Mouse (Mus musculus): ENCODE data around the gene Adam19. TPM values are rescaled to one million over a fixed set of nuclear protein-coding genes. Genes with fewer than 3 reads are reported as not detected.
"Not testable (repeated sequence)": the region's sequence is repeated elsewhere in the genome, so short reads cannot be mapped to it uniquely, and the experiment has no call there.

Adam19 gene
- total and polyA plus RNA-seq, 2 experiments from 2014 or later = 5.8 to 18.5 TPM

DNA sequence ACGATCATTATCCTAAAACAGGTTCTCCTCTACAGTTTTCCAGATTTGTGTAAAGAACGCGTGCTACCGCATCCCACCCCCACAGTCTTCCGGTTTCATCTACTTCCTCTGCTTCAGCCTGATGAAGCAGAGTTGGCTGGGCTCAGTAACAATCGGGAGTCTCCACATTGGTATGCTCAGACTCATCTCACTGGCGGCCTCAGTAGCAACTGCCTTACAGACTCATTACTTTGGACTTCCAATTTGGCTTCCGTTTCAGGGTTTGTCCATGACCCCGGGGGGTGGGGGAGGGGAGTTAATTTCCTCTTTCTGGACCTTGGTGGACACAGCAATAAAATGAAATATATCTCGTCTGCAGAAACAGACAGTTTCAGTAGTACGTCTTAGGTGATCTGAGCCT is 16.5 kb upstream of the Adam19 start:
- no peaks in the 10 kb centered on the region for H3K9me3 ChIP-seq (ENCODE audit: low read length)
- WGBS = 70% methylated on average over 11 of the region's 11 CpGs
- no peak for TF ChIP-seq CTCF (IDR thresholded peaks at IDR 0.05; ENCODE audit: low read depth)
- H3K36me3 ChIP-seq (ENCODE audit: insufficient read depth, low read length) = no peaks in the 10 kb centered on the region
- no peaks in the 10 kb centered on the region for H3K4me1 ChIP-seq (ENCODE audit: insufficient read depth, low read length)
- H3K27ac ChIP-seq = no peak overlapping the region
- peak; percentile 25 for DNase-seq (ENCODE audit: low spot score)
- H3K4me3 ChIP-seq (ENCODE audit: low read length) = no peak overlapping the region
- H3K9ac ChIP-seq (replicated peaks; ENCODE audit: low read length) = no peak overlapping the region
- no peaks in the 10 kb centered on the region for H3K27me3 ChIP-seq (ENCODE audit: insufficient read depth, low read length)
- 0 out of 2 replicates have a peak, but pooled peaks have one; percentile 15 for ATAC-seq
- no peak overlapping the region for H3K4me2 ChIP-seq (ENCODE audit: low read depth, low read length)

DNA sequence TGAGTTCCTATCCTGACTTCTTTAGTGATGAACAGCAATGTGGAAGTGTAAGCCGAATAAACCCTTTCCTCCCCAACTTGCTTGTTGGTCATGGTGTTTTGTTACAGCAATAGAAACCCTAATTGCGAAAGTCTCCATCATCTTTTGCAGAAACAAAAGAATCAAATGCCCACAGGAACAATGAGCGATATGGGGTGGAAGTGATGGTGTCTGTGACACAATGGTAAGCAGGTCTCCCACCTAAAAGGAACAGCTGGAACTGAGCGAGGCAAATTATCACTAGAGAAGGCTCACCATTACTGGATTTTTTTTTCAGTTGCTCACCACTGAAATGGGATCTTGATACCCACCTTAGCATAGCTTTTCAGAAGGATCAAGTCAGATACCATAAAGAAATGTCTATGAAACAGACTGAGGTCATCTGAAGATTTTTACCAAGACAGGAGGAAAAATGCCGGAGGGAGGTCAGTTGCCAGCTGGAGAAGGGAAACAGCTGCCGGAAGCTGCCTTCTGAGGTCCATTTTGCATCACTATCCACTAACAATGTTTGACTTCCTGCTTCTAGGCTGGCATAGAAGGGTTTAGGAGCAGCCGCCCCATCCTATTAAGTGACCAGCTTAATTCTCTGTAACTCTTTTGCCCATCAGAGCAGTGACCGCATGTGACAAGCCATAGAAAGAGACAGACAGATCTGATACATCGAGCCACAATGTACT is 14.8 kb upstream of the Adam19 start:
- no peak overlapping the region for H3K4me3 ChIP-seq (ENCODE audit: low read length)
- ATAC-seq (no peak), DNase-seq (ENCODE audit: low spot score) (no peak)
- H3K9ac ChIP-seq (replicated peaks; ENCODE audit: low read length) = no peak overlapping the region
- H3K9me3 ChIP-seq (ENCODE audit: low read length) = no peaks in the 10 kb centered on the region
- WGBS = 84% methylated on average over 9 of the region's 9 CpGs
- H3K4me2 ChIP-seq (ENCODE audit: low read depth, low read length) = no peak overlapping the region
- no peaks in the 10 kb centered on the region for H3K27me3 ChIP-seq (ENCODE audit: insufficient read depth, low read length)
- H3K27ac ChIP-seq = no peak overlapping the region
- no peaks in the 10 kb centered on the region for H3K4me1 ChIP-seq (ENCODE audit: insufficient read depth, low read length)
- TF ChIP-seq CTCF (IDR thresholded peaks at IDR 0.05; ENCODE audit: low read depth) = no peak
- H3K36me3 ChIP-seq (ENCODE audit: insufficient read depth, low read length) = no peaks in the 10 kb centered on the region

- Histone ChIP-seq H3K4me2 (ENCODE audit: low read depth, low read length) (no peak overlapping the region), H3K27ac (no peak overlapping the region), H3K36me3 (ENCODE audit: insufficient read depth, low read length) (no peaks in the 10 kb centered on the region), H3K4me1 (ENCODE audit: insufficient read depth, low read length) (no peaks in the 10 kb centered on the region), H3K9ac (replicated peaks; ENCODE audit: low read length) (no peak overlapping the region), H3K9me3 (ENCODE audit: low read length) (no peaks in the 10 kb centered on the region), H3K27me3 (ENCODE audit: insufficient read depth, low read length) (no peaks in the 10 kb centered on the region), H3K4me3 (ENCODE audit: low read length) (no peak overlapping the region)
- no peak for TF ChIP-seq CTCF (IDR thresholded peaks at IDR 0.05; ENCODE audit: low read depth)
- 84% methylated on average over 12 of the region's 12 CpGs for WGBS
- no peak for DNase-seq (ENCODE audit: low spot score)
- no peak for ATAC-seq
These were observed 14.1 kb upstream of the Adam19 start for GRCm38 (mm10) chr11:46041607-46042267.

DNA sequence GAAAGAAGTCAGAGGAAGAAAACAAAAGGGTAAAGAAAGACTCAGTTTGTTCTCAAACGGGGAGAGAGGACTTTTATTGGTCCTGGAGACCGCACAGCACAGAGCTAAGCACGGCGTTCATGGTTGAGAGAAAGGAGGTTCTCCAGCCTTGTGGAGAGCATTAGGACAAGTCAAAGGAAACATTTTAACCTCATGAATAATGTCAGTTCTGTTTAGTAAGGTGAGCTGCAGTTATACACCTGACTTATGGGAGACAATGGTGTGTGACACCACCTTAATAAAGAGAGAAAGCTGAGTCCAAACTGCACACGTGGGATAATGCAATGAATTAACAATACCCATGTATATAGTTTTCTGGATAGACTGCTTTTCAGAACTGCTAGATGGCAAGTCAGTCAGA is 11.0 kb upstream of the Adam19 start:
- DNase-seq (ENCODE audit: low spot score) (no peak), ATAC-seq (no peak)
- H3K27ac ChIP-seq = no peak overlapping the region
- H3K4me1 ChIP-seq (ENCODE audit: insufficient read depth, low read length) = no peaks in the 10 kb centered on the region
- H3K9ac ChIP-seq (replicated peaks; ENCODE audit: low read length) = no peak overlapping the region
- no peak overlapping the region for H3K4me3 ChIP-seq (ENCODE audit: low read length)
- no peaks in the 10 kb centered on the region for H3K36me3 ChIP-seq (ENCODE audit: insufficient read depth, low read length)
- WGBS = 90% methylated on average over 5 of the region's 5 CpGs
- no peak for TF ChIP-seq CTCF (IDR thresholded peaks at IDR 0.05; ENCODE audit: low read depth)
- no peaks in the 10 kb centered on the region for H3K9me3 ChIP-seq (ENCODE audit: low read length)
- no peak overlapping the region for H3K4me2 ChIP-seq (ENCODE audit: low read depth, low read length)
- H3K27me3 ChIP-seq (ENCODE audit: insufficient read depth, low read length) = no peaks in the 10 kb centered on the region

DNA sequence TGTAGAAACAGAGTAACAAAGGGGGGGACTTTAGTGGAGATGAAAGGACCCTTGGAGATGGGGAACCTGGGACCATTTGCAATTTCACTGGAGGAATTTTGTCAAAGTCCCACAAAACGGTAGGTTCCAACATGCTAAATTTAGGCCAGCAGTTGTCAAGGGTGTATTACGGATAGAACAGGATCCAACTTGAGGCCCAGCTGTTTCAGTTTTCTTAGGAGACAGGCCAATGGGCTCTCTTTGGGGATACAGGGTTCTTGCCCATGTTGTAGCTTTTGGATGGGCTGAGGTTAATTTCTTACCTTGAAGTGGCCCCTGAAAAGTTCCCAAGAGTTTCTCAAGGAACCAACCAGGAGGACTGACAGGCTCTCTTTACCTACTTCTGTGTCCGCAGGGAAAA is 8.5 kb upstream of the Adam19 start:
- DNase-seq (ENCODE audit: low spot score) = no peak

DNA sequence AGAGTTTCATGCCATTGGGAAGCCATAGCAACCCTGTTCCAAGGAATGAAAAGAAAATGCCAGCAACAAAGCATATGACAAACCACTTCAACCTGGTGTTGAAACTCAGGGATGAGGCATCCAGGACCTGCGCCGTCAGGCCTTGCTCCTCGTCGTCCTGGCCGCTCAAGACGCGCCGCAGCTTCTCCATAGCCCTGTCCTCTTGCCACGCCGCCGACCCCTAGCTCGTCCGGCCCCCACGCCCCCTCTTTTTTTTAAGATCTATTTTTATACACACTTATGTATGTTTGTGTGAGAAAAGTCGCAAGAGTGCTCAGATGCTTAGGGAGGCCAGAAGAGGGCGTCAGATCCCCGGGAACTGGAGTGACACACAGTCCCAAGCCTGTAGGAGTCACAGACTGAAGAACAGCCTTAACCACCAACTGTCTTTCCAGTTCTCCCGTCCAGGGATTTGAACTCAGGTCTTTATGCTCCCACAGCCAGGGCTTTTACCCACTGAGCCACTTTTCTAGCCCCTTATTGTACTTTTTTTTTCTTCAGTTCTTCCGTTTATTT is 3.6 kb upstream of the Adam19 start, which contains the start of gene Gm12166:
Gene Gm12166, minus strand, starts transcription at position 217 of the 555 bp plus-strand sequence.
- WGBS = 18% methylated on average over 19 of the region's 19 CpGs
- H3K4me2 ChIP-seq (ENCODE audit: low read depth, low read length) = not testable (repeated sequence)

More for the DNA sequence above, 8.5 kb upstream of the Adam19 start:
- TF ChIP-seq CTCF (IDR thresholded peaks at IDR 0.05; ENCODE audit: low read depth) = no peak
- Histone ChIP-seq H3K4me3 (ENCODE audit: low read length) (no peak overlapping the region), H3K9ac (replicated peaks; ENCODE audit: low read length) (no peak overlapping the region), H3K4me2 (ENCODE audit: low read depth, low read length) (no peak overlapping the region), H3K27me3 (ENCODE audit: insufficient read depth, low read length) (no peaks in the 10 kb centered on the region), H3K27ac (no peak overlapping the region), H3K4me1 (ENCODE audit: insufficient read depth, low read length) (no peaks in the 10 kb centered on the region), H3K9me3 (ENCODE audit: low read length) (no peaks in the 10 kb centered on the region), H3K36me3 (ENCODE audit: insufficient read depth, low read length) (no peaks in the 10 kb centered on the region)
- no peak for ATAC-seq
- WGBS = 96% methylated on average over 3 of the region's 3 CpGs

DNA sequence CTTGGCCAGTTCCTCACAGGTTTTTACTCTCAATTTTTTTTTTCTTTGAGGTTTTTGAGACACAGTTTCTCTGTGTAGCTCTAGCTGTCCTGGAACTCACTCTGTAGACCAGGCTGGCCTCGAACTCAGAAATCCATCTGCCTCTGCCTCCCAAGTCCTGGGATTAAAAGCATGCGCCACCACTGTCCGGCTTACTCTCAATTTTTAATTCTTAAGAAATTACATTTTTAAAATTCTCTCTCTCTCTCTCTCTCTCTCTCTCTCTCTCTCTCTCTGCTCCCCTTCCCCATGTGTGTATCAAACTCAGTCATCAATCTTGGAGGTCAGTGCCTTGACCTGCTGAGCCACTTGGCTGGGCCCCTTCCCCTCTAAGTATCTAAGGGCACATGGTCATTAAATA is 2.3 kb upstream of the Adam19 start:
- not testable (repeated sequence) for ATAC-seq; H3K9ac ChIP-seq (replicated peaks; ENCODE audit: low read length); H3K4me2 ChIP-seq (ENCODE audit: low read depth, low read length); H3K9me3 ChIP-seq (ENCODE audit: low read length); H3K36me3 ChIP-seq (ENCODE audit: insufficient read depth, low read length); DNase-seq (ENCODE audit: low spot score); H3K4me1 ChIP-seq (ENCODE audit: insufficient read depth, low read length); H3K4me3 ChIP-seq (ENCODE audit: low read length); H3K27ac ChIP-seq; H3K27me3 ChIP-seq (ENCODE audit: insufficient read depth, low read length)
- WGBS = 94% methylated on average over 3 of the region's 3 CpGs

More for the DNA sequence above, 3.6 kb upstream of the Adam19 start, which contains the start of gene Gm12166:
- H3K4me3 ChIP-seq (ENCODE audit: low read length); H3K27ac ChIP-seq; H3K9me3 ChIP-seq (ENCODE audit: low read length); H3K36me3 ChIP-seq (ENCODE audit: insufficient read depth, low read length); H3K9ac ChIP-seq (replicated peaks; ENCODE audit: low read length); H3K4me1 ChIP-seq (ENCODE audit: insufficient read depth, low read length); H3K27me3 ChIP-seq (ENCODE audit: insufficient read depth, low read length): not testable (repeated sequence)
- ATAC-seq = 0 out of 2 replicates have a peak, but pooled peaks have one; percentile 16
- peak; percentile 65 for TF ChIP-seq CTCF (IDR thresholded peaks at IDR 0.05; ENCODE audit: low read depth)
- peak; percentile 66 for DNase-seq (ENCODE audit: low spot score)
